Mouse (Mus musculus) myocyte (in vitro differentiated cells): ENCODE measurements around the gene Olfr1218.

ENCODE experiments used
- POLR2A ChIP-seq: IDR thresholded peaks from one replicate; pipeline ENCODE4 v1.6.1; 2011; ENCODE audit warnings: low read depth, mild to moderate bottlenecking, control low read depth, moderate library complexity; ENCODE audit not compliant: insufficient read length
- REST ChIP-seq: IDR thresholded peaks from one replicate; pipeline ENCODE4 v1.6.1; 2011; ENCODE audit warnings: mild to moderate bottlenecking, control low read depth, moderate library complexity; ENCODE audit not compliant: insufficient read depth, insufficient read length
- SRF ChIP-seq: IDR thresholded peaks from one replicate; pipeline ENCODE4 v1.6.1; 2011; ENCODE audit warnings: low read depth; ENCODE audit not compliant: control insufficient read depth, insufficient read length
- USF1 ChIP-seq: IDR thresholded peaks from one replicate; pipeline ENCODE4 v1.6.1; 2011; ENCODE audit warnings: low read depth, mild to moderate bottlenecking, control low read depth, moderate library complexity

DNA sequence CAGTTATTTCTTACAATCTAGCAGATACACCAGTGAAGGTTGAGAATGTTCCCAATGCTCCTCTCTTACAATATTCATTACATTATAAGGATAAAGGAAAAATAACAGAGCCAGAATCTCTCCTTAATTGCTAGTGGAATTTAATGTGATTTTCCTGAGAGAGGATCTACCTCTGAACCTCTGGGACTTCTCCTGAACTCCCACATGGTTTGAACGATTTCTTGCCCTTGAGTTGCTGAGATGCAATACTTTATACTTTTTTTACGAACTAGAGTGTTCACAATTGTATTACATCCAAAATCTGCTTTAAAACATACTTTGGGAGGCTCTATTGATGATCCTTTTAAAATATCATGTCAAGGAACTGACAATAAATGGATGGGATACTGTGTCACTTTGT is 54.1 kb downstream of the Olfr1218 start, which contains the start of gene Olfr1215:
- TF ChIP-seq POLR2A (no peak), USF1 (no peak), SRF (no peak), REST (no peak)
